Mouse (Mus musculus) bone marrow macrophage, adult 2 months (primary cell): ENCODE measurements at regions not wholly inside any gene's neighbourhood (a gene's known extent, or its start where the extent isn't known, plus 50 kb on each side); places are given as distances from the start of the nearest gene placed in this dataset.

Experiments used
- H3K27ac ChIP-seq: 2 replicates; pipeline ENCODE4 v1.5.1; 2012; ENCODE audit warnings: low read depth, low read length; ENCODE audit not compliant: insufficient read depth
- H3K4me1 ChIP-seq: 2 replicates; pipeline ENCODE4 v1.6.1; 2012; ENCODE audit warnings: low read length; ENCODE audit not compliant: control insufficient read depth, insufficient read depth
- H3K4me3 ChIP-seq: 2 replicates; pipeline ENCODE4 v1.5.1; 2012; ENCODE audit warnings: mild to moderate bottlenecking, low read length, moderate library complexity; ENCODE audit not compliant: insufficient read depth
- CTCF ChIP-seq: IDR thresholded peaks from 2 replicates; pipeline ENCODE4 v1.5.1; 2012; ENCODE audit warnings: low read depth, mild to moderate bottlenecking, low read length, moderate library complexity
- POLR2A ChIP-seq: IDR thresholded peaks from 2 replicates; pipeline ENCODE4 v1.6.1; 2012; ENCODE audit warnings: mild to moderate bottlenecking, low read depth, low read length, borderline replicate concordance

- TF ChIP-seq POLR2A (no peak), CTCF (no peak)
- Histone ChIP-seq H3K4me3 (no peak overlapping the region), H3K4me1 (no peaks in the 10 kb centered on the region), H3K27ac (no peak overlapping the region)
Observed at GRCm38 (mm10) chr15:60387962-60388361, 371.5 kb upstream of the 4933412E24Rik start.
